Mouse (Mus musculus): ENCODE data around the gene Krtap6-2. TPM values are rescaled to one million over a fixed set of nuclear protein-coding genes. Genes with fewer than 3 reads are reported as not detected.

The Krtap6-2 gene
- polyA plus RNA-seq, 2 experiments = not detected

DNA sequence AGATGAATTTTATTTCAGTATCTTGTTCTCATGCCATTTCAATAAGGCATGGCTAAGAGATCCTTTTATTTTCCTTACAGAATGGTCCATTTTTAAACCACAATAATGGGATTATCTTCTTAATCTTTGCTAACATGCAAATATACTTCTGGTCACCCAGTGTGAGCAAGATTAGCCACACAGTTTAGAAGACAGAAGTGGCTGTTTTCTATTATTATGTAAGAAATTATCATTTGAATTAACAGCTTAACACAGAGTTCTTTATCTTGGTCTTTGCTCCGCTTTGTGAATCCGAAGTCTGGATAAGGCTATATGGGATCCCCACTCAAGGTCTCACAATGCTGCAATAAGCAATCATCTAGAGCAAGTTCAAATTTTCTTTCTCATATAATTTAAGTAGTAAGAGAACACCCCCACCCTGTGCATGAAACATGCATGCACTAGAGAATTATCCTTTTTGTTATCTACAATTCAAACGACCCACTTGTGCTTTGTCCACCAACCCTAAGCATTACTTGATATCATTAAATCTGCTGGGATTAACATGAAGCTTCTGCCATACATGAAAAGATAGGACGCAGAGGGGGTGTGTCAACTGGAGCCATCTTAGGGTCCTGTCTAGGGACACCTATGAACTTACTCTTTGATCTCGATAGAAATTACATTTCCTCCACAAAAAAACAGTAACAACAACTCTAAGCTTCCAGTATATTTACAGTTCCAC is 9.4 kb downstream of the Krtap6-2 start:
- H3K4me3 ChIP-seq (replicated peaks; ENCODE audit: low read length) = no peak overlapping the region
- no peaks in the 10 kb centered on the region for H3K9me3 ChIP-seq (ENCODE audit: control insufficient read depth, low read length)
- TF ChIP-seq POLR2A (IDR thresholded peaks at IDR 0.05; ENCODE audit: borderline replicate concordance, extremely low read depth, insufficient read depth, insufficient read length) = no peak
- H3K9ac ChIP-seq (ENCODE audit: low read depth, low read length, severe bottlenecking) = no peak overlapping the region
- H3K36me3 ChIP-seq (ENCODE audit: control insufficient read depth, insufficient read depth, low read length) = no peaks in the 10 kb centered on the region
- H3K27me3 ChIP-seq (ENCODE audit: control insufficient read depth, insufficient read depth, low read length) = no peaks in the 10 kb centered on the region
- no peak overlapping the region for H3K4me2 ChIP-seq (replicated peaks; ENCODE audit: low read depth, low read length, severe bottlenecking)
- H3K4me1 ChIP-seq (ENCODE audit: control insufficient read depth, insufficient read depth, low read length) = no peaks in the 10 kb centered on the region
- H3K27ac ChIP-seq (replicated peaks; ENCODE audit: low read depth, low read length) = no peak overlapping the region
- 88% methylated on average over 5 of the region's 5 CpGs for WGBS
- DNase-seq (ENCODE audit: low spot score) (no peak), ATAC-seq (ENCODE audit: low FRiP score, low read depth) (no peak)

DNA sequence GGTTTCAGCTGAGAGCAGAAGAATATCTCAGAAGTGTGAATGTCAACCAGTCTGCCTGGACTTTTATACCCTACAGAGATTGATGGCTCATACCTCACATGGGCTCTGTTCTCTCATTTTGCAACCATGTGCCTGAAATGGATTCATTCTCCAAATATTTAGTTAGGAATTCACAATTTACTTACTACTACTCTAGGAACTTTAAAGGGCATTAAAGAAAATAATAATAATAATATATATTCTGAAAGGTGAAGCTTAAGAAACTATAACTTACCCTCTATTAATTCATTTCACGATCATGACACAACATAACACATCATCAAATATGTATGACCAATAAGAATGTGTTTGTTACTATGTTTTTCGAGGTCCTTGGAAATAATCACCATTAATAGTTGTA is 16.1 kb downstream of the Krtap6-2 start, which contains the start of gene Krtap21-1:
TSS of gene Krtap21-1 (minus strand) at position 101 of the 400 bp plus-strand sequence.
- DNase-seq (ENCODE audit: low spot score) = no peak
- 71% methylated on average over 2 of the region's 2 CpGs for WGBS

DNA sequence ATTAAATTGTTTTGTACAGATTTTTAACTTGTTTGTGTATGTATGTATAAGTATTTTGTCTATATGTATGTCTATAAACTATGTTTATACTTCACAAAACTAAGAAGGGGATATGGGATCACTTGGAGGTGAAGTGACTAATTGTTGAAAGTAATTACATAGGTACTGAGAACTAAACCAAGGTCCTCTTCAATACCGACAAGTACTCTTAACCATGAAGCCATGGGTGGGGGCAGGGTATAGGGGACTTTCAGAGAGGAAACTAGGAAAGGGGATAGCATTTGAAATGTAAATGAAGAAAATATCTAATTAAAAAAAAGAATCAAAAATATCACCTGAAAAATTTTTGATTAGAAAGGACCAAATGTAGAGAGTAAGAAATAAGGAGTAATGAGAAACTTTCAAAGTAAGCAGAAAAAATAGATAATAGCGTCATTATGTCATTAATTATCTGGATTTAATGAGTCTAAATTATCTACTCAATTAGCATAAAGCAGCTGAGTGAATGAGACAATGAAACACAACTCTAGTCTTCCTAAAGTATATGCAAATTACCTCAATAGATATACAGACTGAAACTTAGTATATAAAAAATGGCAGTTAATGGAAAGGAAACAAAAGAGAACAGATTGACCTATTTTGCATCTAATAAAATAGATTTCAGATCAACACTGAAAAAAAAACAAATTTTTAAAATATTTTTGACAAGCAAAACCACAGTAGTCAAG is 47.0 kb downstream of the Krtap6-2 start:
- no peaks in the 10 kb centered on the region for H3K4me1 ChIP-seq (ENCODE audit: control insufficient read depth, insufficient read depth, low read length)
- ATAC-seq (ENCODE audit: low FRiP score, low read depth) (no peak), DNase-seq (ENCODE audit: low spot score) (no peak)
- no peak overlapping the region for H3K4me2 ChIP-seq (replicated peaks; ENCODE audit: low read depth, low read length, severe bottlenecking)
- H3K27ac ChIP-seq (replicated peaks; ENCODE audit: low read depth, low read length) = no peak overlapping the region
- TF ChIP-seq POLR2A (IDR thresholded peaks at IDR 0.05; ENCODE audit: borderline replicate concordance, extremely low read depth, insufficient read depth, insufficient read length) = no peak
- H3K4me3 ChIP-seq (replicated peaks; ENCODE audit: low read length) = no peak overlapping the region
- H3K36me3 ChIP-seq (ENCODE audit: control insufficient read depth, insufficient read depth, low read length) = no peaks in the 10 kb centered on the region
- WGBS = 77% methylated on average over 2 of the region's 2 CpGs
- H3K27me3 ChIP-seq (ENCODE audit: control insufficient read depth, insufficient read depth, low read length) = no peaks in the 10 kb centered on the region
- H3K9ac ChIP-seq (ENCODE audit: low read depth, low read length, severe bottlenecking) = no peak overlapping the region
- no peaks in the 10 kb centered on the region for H3K9me3 ChIP-seq (ENCODE audit: control insufficient read depth, low read length)

More for the DNA sequence above, 16.1 kb downstream of the Krtap6-2 start, which contains the start of gene Krtap21-1:
- no peak within 1 kb of the TSS for H3K27ac ChIP-seq (replicated peaks; ENCODE audit: low read depth, low read length)
- no peak within 1 kb of the TSS for H3K4me2 ChIP-seq (replicated peaks; ENCODE audit: low read depth, low read length, severe bottlenecking)
- no peaks in the 10 kb centered on the region for H3K4me1 ChIP-seq (ENCODE audit: control insufficient read depth, insufficient read depth, low read length)
- no peaks in the 10 kb centered on the region for H3K27me3 ChIP-seq (ENCODE audit: control insufficient read depth, insufficient read depth, low read length)
- no peaks in the 10 kb centered on the region for H3K36me3 ChIP-seq (ENCODE audit: control insufficient read depth, insufficient read depth, low read length)
- no peak within 1 kb of the TSS for H3K9ac ChIP-seq (ENCODE audit: low read depth, low read length, severe bottlenecking)
- no peaks in the 10 kb centered on the region for H3K9me3 ChIP-seq (ENCODE audit: control insufficient read depth, low read length)
- ATAC-seq (ENCODE audit: low FRiP score, low read depth) = no peak
- TF ChIP-seq POLR2A (IDR thresholded peaks at IDR 0.05; ENCODE audit: borderline replicate concordance, extremely low read depth, insufficient read depth, insufficient read length) = no peak
- no peak within 1 kb of the TSS for H3K4me3 ChIP-seq (replicated peaks; ENCODE audit: low read length)

Other genes starting within 250 kb of the Krtap6-2 start
- gene 1110057P08Rik, start 245.4 kb downstream of the Krtap6-2 start, polyA plus RNA-seq (2012; rRNA removed) = not detected in 2 replicates
- gene 1110057P08Rik, start 245.4 kb downstream of the Krtap6-2 start, polyA plus RNA-seq (2014; fragmentation: Nextera tagmentation; extraction: Ambion mirVana) = not detected in 2 replicates
- not detected in 2 replicates for gene Krtap20-2, start 214.2 kb downstream of the Krtap6-2 start, polyA plus RNA-seq (2012; rRNA removed)
- not detected in 2 replicates for gene Krtap20-2, start 214.2 kb downstream of the Krtap6-2 start, polyA plus RNA-seq (2014; fragmentation: Nextera tagmentation; extraction: Ambion mirVana)
- not detected in 2 replicates for gene Krtap21-1, start 16.2 kb downstream of the Krtap6-2 start, polyA plus RNA-seq (2012; rRNA removed)
- gene Krtap21-1, start 16.2 kb downstream of the Krtap6-2 start, polyA plus RNA-seq (2014; fragmentation: Nextera tagmentation; extraction: Ambion mirVana) = not detected in 2 replicates
- gene Krtap8-1, start 67.8 kb upstream of the Krtap6-2 start, polyA plus RNA-seq (2012; rRNA removed) = not detected in 2 replicates
- gene Krtap8-1, start 67.8 kb upstream of the Krtap6-2 start, polyA plus RNA-seq (2014; fragmentation: Nextera tagmentation; extraction: Ambion mirVana) = 0.36 TPM in 1 of 2 replicates, not detected in the other
- gene Krtap7-1, start 88.2 kb upstream of the Krtap6-2 start, polyA plus RNA-seq (2012; rRNA removed) = 0.18 TPM in 1 of 2 replicates, not detected in the other
- gene Krtap7-1, start 88.2 kb upstream of the Krtap6-2 start, polyA plus RNA-seq (2014; fragmentation: Nextera tagmentation; extraction: Ambion mirVana) = not detected in 2 replicates
- gene Krtap11-1, start 151.1 kb upstream of the Krtap6-2 start, polyA plus RNA-seq (2012; rRNA removed) = not detected in 2 replicates
- gene Krtap11-1, start 151.1 kb upstream of the Krtap6-2 start, polyA plus RNA-seq (2014; fragmentation: Nextera tagmentation; extraction: Ambion mirVana) = not detected in 2 replicates

All from limb, embryonic 14.5 days (tissue).